Mouse (Mus musculus) Patski (cell line): Measurements from ENCODE around the gene Adarb2. TPM values are rescaled to one million over a fixed set of nuclear protein-coding genes. Genes with fewer than 3 reads are reported as not detected.

Experiments
- ATAC-seq: fragments of 100-300 bp; one replicate; pipeline ENCODE4 v1.8.0; 2021
- CTCF ChIA-PET: fragments of 350-600 bp; sonication (Branson Sonifier 250); formaldehyde crosslinking; loops from one replicate; lab custom pipeline; 2022; ENCODE audit warnings: inconsistent platforms; lab: Charles Lee
- POLR2A ChIA-PET: fragments of 350-600 bp; sonication (Branson Sonifier 250); formaldehyde crosslinking; loops from one replicate; lab custom pipeline; 2022; ENCODE audit warnings: antibody characterized with exemption, inconsistent platforms; lab: Charles Lee
- DNase-seq: peaks from one replicate; pipeline ENCODE4 v3.0.0-alpha.2; 2011; ENCODE audit warnings: low read depth, low spot score
- H3K27me3 ChIP-seq: fragments of 371-371 bp; one replicate; pipeline ENCODE4 v1.5.1; 2021
- CTCF ChIP-seq: fragments of 100-300 bp; IDR thresholded peaks from one replicate; pipeline ENCODE4 v1.5.1; 2021
- in situ Hi-C: fragments of 300-500 bp; cut with MboI; formaldehyde crosslinking; loops from 3 replicates; pipeline ENCODE4 v1.11.1; 2018; ENCODE audit warnings: low pct_unique_long_range_greater_than_20kb, mixed read lengths
- polyA plus RNA-seq: library from polyadenylated mRNA; unstranded; gene quantifications from one replicate; pipeline ENCODE4 v1.2.3, GENCODE M21; 2021

The Adarb2 gene
- polyA plus RNA-seq, 1 experiment from 2014 or later, result 0.01 TPM

DNA sequence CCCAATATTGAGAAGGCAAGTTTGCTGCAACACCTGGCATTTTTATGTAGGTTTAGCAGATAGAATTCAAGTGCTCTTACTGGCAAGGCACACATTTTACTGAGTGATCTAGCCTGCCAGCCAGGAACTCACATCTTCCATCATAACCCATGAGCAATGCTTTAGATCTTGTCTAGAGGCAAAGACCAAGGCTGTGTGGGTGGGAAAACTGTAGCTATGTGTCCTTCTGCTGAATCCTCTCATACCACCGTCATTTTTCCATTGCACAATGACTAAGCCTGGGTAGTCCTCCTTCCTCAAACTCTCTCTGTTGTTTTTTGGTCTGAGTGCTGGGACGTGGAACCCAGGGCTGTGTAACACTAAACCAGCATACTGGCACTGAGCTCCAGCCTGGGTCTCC, 340.0 kb downstream of the Adarb2 start:
- POLR2A ChIA-PET, result no interaction called here
- DNase-seq, result no peak
- no peak for ATAC-seq

GRCm38 (mm10) chr13:8552242-8552641, 349.6 kb downstream of the Adarb2 start:
- ATAC-seq, result no peak
- in situ Hi-C loops, result no loop called here

More for the DNA sequence above, 340.0 kb downstream of the Adarb2 start:
- in situ Hi-C loops, result no loop called here
- no peak for TF ChIP-seq CTCF
- CTCF ChIA-PET, result no interaction called here
- no peaks in the 10 kb centered on the region for H3K27me3 ChIP-seq

DNA sequence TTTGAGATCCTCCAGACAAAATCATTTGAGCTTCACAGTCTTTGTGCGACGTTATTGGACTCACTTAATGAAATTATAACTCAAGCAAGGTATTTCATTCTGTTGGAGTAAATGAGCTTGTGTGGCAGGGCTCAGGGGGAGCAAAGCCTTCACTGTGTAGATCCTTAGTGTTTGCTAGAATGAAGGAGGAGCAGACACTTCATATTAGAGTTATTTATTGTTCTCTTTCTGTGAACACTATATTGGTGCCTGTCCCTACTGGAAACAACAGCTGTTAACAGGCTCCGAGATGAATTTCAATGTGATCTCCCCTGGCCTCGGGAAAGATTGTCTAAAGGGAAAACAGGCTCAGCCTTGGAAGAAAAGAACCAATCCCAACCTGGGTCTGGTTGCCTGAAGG, 355.1 kb downstream of the Adarb2 start:
- in situ Hi-C loops, result no loop called here
- ATAC-seq, result no peak
- DNase-seq, result no peak
- POLR2A ChIA-PET, result no interaction called here
- CTCF ChIA-PET, result no interaction called here
- TF ChIP-seq CTCF, result no peak
- peaks cover 3% of the 10 kb centered on the region for H3K27me3 ChIP-seq

More at GRCm38 (mm10) chr13:8552242-8552641, 349.6 kb downstream of the Adarb2 start:
- DNase-seq, result no peak
- H3K27me3 ChIP-seq, result no peaks in the 10 kb centered on the region
- no peak for TF ChIP-seq CTCF
- CTCF ChIA-PET, result no interaction called here
- POLR2A ChIA-PET, result no interaction called here

- ChIA-PET POLR2A (no interaction called here), CTCF (no interaction called here)
- no peak for TF ChIP-seq CTCF
- H3K27me3 ChIP-seq, result peaks cover 7% of the 10 kb centered on the region
- in situ Hi-C loops, result no loop called here
- no peak for ATAC-seq
- no peak for DNase-seq
Measured at GRCm38 (mm10) chr13:8560485-8560884, 357.8 kb downstream of the Adarb2 start.

DNA sequence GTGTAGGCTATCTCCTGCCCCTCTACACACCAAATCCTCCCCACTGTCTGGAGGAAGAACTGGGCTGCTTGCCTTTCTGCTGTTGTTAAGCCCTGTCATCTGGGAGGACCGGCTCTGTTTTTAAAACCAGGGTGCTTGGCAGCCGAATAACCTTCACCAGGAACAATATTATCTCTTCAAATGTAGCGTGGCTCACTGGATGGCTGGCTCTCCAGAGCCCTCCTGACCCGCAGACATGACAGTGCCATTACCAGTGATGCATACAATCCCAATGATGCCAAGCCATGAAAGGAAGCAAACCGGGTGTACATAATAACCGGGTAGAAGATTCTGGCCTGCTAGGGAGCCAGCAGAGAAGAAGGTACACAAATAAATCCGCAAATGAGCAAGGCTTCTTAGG, 360.5 kb downstream of the Adarb2 start:
- CTCF ChIA-PET, result no interaction called here
- DNase-seq, result no peak
- ATAC-seq, result no peak
- H3K27me3 ChIP-seq, result peaks cover 11% of the 10 kb centered on the region
- TF ChIP-seq CTCF, result no peak
- in situ Hi-C loops, result no loop called here
- POLR2A ChIA-PET, result no interaction called here

- peaks cover 8% of the 10 kb centered on the region for H3K27me3 ChIP-seq
- no peak for TF ChIP-seq CTCF
- CTCF ChIA-PET, result no interaction called here
- ATAC-seq (no peak), DNase-seq (no peak)
- in situ Hi-C loops, result no loop called here
- POLR2A ChIA-PET, result no interaction called here
Measured at GRCm38 (mm10) chr13:8567111-8568026, 364.7 kb downstream of the Adarb2 start.

- no peak for TF ChIP-seq CTCF
- ChIA-PET CTCF (no interaction called here), POLR2A (no interaction called here)
- ATAC-seq, result no peak
- DNase-seq, result no peak
- in situ Hi-C loops, result no loop called here
- peaks cover 4% of the 10 kb centered on the region for H3K27me3 ChIP-seq
Measured at GRCm38 (mm10) chr13:8570269-8570668, 367.6 kb downstream of the Adarb2 start.

GRCm38 (mm10) chr13:8573908-8574307, 371.2 kb downstream of the Adarb2 start:
- no peak for TF ChIP-seq CTCF
- ATAC-seq, result no peak
- ChIA-PET POLR2A (no interaction called here), CTCF (no interaction called here)
- DNase-seq, result no peak
- in situ Hi-C loops, result no loop called here
- no peaks in the 10 kb centered on the region for H3K27me3 ChIP-seq

DNA sequence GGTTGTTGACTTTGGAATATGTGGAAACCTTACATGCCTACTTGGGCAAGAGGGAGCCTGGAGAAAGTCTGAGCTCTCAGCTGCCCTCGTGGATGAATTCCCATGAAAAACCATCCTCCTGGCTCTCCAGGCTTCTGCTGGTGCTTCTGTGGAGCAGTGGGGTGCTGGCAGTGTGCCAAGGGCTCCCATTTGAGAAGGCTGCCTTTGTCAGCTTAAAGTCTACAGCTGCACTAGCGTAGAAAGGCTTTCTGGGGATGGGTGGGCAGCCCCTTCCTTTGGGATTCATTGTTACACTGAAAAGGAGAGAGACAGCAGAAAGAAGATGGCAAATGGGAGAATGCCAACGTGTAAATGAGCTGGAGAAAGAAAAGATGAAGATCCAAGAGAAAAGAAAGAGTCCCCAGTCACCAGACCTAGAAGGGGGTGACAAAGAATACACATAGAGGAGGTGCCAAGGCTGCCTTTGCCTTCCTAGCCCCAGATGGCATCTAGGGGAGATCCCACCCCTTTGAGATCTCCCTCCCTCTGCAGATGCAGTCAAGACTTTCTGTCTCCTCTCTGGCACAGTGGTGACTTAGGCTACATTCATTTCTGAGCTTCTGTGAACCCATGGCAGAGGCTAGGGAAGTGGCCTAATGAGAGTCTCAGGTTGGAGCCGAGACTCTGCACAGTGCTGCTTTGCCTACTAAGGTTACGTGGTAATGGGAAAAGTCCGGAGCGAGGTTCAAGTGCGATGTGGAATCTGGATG, 381.8 kb downstream of the Adarb2 start:
- in situ Hi-C loops, result no loop called here

GRCm38 (mm10) chr13:8587447-8587846, 384.8 kb downstream of the Adarb2 start:
- peaks cover 7% of the 10 kb centered on the region for H3K27me3 ChIP-seq
- no peak for TF ChIP-seq CTCF
- POLR2A ChIA-PET, result no interaction called here
- CTCF ChIA-PET, result no interaction called here
- DNase-seq, result no peak
- ATAC-seq, result no peak
- in situ Hi-C loops, result no loop called here

More for the DNA sequence above, 381.8 kb downstream of the Adarb2 start:
- TF ChIP-seq CTCF, result no peak
- ChIA-PET POLR2A (no interaction called here), CTCF (interaction anchor here (0.6 kb wide), 1 partner anchor 164 kb away, joined by 4 read pairs; no protein-coding TSS in a partner anchor)
- no peak for DNase-seq
- H3K27me3 ChIP-seq, result no peaks in the 10 kb centered on the region
- ATAC-seq, result no peak

GRCm38 (mm10) chr13:8590460-8590859, 387.8 kb downstream of the Adarb2 start:
- ATAC-seq, result no peak
- no peak for DNase-seq
- ChIA-PET CTCF (no interaction called here), POLR2A (no interaction called here)
- no peak for TF ChIP-seq CTCF
- peaks cover 7% of the 10 kb centered on the region for H3K27me3 ChIP-seq
- in situ Hi-C loops, result no loop called here
